Mouse (Mus musculus) right cerebral cortex, adult 2 months (tissue): ENCODE measurements around the gene Evi2.

Experiments used
- DNase-seq, 2 experiments: peaks; one replicate each; pipeline ENCODE4 v3.0.0; 2021 to 2022; ENCODE audit warnings: low spot score in 2 of 2

Evi2 gene

DNA sequence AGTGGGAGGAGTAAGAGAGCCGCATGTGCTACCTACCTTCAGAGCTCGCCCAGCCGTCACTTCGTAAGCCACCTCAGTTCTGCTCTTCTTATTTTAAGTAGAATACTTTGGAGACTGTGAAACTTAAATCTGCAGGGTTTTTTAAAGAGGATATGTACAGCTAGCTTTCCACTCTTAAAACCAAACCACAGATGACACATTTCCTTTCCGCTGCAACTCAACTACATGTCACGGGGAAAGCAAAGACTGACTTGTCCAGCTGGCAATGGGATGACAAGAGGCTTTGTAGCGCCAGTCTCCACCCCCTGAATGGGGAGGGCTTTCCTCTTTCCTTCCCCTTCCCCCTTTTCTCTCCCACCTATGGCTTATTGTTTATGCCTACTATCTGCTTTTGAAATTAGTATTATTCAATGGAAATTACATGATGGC is at the start of gene Evi2, which contains the start of gene Evi2a:
Evi2 (minus strand) TSS at position 257 of the 429 bp plus-strand sequence.
Evi2a (minus strand) TSS at position 277 of the 429 bp plus-strand sequence.
- peak; percentile 26 to 32 for DNase-seq

DNA sequence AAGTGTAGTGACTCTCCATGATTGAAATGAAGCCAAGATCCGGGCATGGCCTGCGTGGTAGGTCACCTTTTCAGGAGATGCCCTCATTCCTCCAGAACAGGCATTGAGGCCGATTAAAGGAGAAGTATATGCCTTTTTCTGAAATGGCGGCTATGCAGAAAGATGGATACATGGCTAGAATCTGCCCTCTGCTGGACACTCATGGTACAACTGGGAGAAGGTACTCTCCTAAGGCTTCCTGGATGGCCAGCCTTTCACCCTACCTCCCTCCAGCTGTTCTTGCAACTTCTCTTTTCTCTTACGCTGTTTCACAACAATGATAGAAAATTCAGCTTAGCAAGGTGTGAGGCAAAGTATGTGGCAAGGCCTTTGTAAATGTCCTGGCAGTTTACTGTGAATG is 47.4 kb upstream of the Evi2 start:
- peak; percentile 88 to 93 for DNase-seq

DNA sequence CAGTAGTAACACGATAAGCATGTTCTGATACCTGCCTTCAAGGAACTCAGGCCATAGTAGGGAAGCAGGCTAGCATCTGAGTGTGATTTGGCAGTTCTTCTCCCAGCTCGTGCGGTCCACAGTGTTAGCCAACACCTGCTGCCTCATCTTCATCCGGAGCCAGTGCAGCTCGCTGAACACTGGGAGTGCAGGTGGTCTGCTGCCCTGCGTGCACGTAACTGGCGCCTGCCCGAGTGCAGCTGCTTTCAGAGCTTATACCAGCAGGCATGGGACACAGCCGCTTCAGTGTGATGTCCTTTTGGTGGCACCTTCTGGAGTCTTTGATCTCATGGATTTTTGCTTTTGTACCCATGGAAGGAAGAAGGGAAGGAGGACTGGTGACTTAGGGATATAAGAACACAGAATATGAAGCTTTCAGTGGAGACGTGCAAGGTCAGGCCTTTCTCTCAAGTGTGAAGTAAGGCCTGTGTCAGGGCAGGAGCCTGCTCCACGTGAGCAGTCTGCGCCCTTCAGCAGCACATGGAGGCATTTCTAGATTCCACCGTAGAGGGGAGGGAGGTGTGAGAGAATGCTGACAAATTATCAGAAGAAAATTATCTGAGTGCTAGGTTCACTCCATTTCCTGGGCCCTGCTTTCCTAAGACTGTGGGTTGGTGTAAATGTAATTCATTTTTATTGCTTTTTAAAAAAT is 45.1 kb upstream of the Evi2 start:
- no peak for DNase-seq

DNA sequence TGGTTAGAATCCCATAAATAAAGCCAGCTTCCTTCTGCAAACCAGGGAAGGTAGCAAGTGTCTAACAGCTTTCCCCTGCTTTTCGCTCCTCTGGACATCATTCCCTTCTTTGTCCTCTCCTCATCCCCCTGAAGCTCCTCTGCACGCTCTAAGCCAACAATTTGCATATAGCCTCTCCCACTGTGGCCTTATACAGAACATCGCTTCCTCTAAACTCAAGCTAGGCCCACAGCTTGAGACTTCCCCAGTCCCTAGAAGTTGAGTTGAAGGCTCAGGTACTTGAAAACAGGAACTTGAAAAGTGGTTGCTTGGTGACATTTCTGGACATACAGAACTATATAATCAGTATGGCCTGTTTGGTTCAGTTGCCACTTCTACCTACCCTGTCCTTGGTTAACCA is 43.4 kb upstream of the Evi2 start:
- no peak for DNase-seq

DNA sequence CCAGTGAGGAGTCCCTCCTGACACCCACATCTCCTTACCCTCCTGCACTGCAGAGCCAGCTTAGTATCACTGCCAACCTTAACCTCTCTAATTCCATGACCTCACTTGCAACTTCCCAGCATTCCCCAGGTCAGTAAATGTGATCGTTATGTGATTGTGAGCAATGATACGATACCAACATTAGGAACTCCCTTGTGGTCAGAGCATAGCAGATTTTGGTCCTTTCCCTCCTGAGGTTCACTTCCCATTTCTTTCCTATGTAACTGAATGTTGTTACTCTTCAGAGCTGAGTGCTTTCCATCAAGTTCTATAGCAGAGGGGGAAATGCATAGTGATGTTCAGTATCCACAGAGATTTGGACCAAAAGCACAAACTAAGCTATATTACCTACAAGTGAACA is 39.9 kb upstream of the Evi2 start:
- no peak for DNase-seq

DNA sequence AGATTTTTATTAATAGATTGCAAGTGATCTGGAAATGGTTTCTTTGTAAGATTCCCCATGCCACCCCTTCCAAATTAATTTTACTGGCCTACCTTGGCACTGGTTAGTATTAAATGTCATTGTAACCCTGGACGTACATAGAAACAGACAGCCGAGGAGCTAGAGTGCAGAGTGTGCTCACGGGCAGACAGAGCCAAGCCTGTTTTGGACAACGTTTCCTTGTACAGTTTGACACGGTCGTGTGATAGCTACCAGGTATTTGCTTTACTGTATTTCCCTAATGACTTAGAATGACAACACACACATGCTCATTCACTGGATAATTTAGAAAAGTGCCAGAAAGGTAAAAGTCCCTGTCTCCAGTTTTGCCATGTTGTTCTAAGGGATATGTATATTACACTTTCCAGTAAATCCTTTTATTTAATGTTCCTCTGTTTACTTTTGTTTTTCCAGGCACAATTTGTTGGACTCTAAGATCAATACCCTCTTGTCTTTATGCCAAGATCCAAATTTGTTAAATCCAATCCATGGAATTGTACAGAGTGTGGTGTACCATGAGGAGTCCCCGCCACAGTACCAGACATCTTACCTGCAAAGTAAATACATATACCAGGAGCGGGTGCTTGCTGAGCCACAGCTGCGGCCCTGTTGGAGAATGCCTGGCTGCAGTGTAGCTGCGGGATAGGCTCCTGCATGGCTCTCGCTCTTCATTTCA is 38.0 kb upstream of the Evi2 start:
- no peak for DNase-seq

DNA sequence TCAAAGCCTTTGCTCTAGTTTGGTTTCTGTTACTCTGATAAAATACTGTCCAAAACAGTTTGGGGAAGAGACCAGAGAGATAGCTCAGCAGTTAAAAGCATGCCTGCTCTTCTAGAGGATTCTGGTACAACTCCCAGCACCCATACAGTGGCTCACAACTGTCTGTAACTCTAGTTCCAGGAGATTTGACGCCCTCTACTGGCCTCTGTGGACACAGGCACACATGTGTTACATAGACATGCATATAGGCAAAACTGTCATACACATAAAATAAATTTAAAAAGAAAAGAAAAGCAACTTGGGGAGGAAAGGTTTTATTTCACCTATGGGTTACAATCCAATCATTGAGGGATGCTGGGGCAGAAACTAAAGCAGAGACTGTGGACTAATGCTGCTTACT is 36.6 kb upstream of the Evi2 start:
- DNase-seq: no peak

DNA sequence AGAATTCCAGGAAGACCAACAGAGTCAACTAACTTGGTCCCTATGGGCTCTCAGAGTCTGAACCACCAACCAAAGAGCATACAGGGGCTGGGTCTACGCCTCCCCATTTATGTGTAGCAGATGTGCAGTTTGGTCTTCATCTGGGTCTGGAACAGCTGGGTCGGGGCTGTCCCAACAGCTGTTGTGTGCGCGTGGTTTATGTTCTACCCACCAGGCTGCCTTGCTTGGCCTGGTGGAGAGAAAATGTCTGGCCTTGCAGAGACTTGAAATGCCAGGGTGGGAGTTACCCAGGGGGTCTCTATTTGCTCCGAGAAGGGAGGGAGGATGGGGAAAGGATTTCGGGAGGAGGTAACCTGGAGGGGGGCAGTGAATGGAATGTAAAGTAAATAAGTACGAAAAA is 33.1 kb upstream of the Evi2 start:
- no peak for DNase-seq

DNA sequence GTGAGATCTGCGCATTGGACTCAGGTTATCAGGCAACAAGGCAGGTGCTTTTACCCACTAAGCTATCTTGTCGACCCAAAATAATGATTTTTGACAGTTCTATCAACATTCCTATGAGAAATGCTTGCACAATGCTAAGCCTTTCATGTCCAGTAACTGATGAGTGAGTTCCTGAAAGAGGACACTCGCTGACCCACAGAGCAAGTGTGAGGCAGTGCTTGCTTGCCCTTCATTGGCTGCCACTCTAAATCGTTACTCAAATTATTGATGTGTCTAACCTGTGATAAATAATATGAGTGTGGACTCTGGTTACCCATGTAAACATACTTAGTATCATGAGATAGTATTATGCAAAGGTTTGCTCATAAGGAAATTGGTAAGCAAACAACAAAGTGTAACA is 30.1 kb upstream of the Evi2 start:
- no peak for DNase-seq

DNA sequence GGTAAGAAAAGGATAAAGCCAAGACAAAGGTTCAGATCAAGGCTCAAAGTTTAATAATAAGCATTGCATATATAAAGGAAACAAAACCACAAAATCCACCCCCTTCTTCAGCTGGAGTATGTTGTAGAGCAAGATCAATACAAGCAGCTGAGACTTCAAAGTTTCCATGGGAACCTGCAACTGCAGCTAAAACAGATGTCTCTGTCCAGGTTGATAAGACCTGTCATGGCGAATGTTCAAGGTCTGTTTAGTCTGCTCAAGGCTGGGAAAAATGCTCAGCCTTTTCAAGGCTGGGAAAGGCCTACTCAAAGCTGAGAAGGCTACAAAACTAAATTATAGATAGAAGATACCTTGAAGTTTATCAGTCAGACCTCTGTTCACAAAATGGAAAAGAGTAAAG is 22.2 kb upstream of the Evi2 start:
- DNase-seq: no peak

DNA sequence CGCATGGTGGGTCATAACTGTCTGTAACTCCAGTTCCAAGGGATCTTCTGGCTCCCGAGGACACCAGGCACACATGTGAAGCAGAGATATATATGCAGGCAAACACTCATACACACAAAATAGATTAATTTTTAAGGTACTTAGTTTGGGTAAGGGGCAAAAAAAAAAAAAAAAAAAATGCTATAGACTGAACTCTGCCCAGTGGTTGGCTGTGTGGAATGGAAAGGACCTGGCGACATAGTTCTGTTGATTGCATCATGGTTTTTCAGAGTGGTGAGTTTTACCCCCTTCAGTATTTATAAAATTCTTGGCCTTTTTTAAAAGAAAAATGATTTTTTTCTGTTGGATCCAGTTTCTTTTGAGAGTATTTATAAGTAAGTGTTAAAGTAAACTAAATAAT is 5.9 kb upstream of the Evi2 start:
- DNase-seq: no peak

DNA sequence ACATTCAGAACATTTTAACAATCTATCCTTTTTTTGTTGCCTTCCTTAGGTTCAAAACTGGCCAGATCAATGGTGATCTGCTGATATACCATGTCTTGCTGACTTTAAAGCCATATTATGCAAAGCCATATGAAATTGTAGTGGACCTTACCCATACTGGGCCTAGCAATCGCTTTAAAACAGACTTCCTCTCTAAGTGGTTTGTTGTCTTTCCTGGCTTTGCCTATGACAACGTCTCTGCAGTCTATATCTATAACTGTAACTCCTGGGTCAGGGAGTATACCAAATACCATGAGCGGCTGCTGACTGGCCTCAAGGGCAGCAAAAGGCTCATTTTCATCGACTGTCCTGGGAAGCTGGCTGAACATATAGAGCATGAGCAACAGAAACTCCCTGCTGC is 5.2 kb upstream of the Evi2 start:
- DNase-seq: no peak

DNA sequence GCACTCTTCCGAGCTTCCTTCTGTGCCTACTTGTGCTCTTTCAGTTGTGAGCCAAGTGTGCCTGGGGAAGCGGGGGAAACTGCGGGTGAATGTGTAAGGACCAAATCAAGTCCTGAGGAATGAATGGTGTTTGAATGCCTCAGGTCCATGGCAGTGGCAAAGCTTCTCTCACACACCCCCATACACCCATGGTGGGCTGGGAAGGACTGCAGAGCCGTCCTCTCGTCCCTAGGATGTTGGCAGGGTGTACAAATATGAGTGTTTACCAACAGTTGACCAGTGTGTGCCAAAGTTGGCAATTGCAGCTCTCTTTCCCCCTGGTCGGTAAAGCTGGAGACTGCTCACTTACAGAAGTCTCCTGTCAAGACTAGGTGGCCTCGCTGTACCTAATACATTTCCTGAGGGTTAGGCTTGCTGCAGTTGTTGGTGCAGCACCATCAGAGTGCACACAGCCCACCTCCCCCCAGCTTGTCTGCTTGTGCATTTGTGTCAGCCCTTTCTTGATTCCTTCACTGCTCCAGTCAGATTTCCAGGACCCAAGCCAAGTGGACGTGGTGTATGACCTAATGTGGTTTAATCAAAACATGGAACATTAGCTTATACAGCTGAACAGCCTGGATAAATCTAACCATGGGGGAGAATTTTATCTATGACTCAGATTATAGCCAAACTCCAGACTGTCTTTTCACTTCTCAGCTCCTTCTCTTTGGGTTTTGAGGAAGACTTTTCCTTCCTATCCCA is 3.7 kb upstream of the Evi2 start:
- DNase-seq: no peak

DNA sequence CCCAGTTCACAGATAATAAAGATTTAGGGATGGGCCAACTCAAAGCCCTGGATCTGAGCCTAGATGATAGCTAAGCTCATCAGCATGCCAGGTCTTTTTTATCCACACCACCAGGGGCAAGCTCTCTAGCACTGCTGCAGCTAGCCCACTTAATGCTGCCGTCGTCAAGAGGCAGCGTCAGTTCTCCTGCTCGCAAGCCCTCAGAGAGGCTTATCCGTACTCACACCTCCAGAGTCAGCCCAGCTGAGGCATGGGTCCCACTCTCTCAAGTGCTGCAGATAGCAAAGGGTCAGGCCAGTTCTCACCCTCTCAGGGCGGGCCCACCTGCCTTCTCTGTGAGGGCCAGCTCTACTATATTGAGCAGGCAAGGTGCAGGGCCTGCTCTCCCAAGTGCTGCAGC is 2.9 kb upstream of the Evi2 start:
- no peak for DNase-seq

DNA sequence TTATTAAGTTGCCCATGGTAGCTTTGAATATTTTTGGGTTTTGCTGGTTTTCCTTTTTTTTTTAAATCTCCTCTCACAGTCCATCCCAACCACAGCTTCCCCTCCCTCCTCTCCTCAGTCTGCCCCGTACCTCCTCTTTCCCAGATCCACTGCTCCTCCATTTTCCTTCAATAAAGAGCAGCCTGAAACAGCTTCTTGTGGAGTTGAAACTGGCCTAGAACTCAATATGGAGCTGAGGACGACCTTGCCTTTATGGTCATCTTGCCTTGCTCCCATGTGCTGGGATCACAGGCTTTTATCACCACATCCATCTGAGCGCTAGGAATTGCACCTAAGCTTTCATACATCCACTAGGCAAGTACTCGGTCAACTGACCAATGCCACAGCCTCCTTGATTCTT is 1.1 kb upstream of the Evi2 start:
- DNase-seq: no peak

DNA sequence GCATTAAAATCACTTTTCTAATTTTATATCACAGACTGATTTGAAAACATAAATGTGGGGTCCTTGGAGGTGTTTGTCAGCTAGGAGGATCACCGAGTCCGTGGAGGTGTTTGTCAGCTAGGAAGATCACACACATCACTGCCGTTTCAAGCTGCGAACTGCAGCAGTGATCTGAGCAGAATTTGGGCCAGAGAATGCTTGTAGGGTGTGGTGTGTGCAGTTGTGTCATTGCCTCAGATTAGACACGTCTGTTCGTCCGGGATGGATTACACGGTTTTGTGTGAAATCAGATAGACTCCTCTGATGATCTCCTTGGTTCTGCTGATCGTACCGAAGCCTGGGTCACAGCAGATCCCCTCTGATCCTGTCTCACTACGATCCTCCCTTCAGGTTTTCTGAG is 385 bp upstream of the Evi2 start:
- no peak for DNase-seq

DNA sequence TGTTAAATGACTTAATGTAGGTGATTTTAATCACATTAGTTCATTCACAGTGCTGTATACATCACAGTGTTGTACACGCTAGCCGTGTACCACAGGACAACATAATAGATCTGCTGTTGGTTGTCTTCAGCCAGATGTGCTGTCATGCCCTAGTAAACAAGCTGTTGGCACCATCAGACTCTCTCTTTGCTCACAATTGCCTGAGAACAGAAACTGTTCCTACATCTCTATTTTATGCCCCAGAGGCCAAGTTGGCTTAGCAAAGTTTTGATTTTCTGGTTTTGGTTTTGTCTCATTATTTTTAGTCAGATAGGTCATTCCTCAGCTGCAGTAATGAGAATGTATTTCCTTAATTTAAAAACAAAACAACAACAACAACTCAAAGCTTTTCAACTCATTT is 653 bp downstream of the Evi2 start:
- no peak for DNase-seq

DNA sequence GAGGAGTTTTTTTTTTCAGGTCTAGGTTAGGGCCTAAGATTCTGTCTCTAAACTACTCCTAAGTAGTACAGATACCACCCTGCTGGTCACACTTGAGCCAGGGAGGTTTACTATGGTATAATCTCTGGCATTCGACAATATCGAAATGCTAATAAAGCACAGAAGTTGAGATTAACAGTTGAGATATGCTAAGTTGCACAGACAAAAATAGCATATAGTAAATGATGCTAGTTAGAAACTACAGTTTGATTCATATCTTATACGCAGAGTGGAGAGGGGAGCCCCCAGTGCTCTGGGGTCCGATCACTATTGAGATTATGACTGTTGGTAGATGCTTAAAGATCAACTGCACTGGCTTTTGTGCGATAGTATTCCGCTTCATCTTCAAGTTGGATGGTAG is 1.2 kb downstream of the Evi2 start:
- no peak for DNase-seq

DNA sequence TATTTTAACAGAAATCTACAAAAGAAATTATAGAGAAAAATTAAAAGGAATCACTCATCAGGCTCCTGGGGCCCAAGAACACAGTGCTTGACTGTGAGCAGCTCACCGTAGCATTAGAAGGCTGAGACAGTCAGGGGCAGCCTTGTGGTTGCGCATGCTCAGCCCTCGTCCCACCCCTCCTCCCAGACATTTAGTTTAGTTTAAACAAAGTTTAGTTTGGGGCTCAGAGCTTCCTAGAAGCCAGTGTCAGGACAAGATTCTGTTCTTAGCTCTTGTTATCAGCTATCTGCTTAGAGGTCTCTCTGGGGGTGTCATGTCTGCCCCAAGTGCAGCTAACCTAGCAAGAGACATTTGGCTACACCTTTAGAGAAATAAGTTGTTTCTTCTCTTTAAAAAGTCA is 1.8 kb downstream of the Evi2 start:
- DNase-seq: no peak

DNA sequence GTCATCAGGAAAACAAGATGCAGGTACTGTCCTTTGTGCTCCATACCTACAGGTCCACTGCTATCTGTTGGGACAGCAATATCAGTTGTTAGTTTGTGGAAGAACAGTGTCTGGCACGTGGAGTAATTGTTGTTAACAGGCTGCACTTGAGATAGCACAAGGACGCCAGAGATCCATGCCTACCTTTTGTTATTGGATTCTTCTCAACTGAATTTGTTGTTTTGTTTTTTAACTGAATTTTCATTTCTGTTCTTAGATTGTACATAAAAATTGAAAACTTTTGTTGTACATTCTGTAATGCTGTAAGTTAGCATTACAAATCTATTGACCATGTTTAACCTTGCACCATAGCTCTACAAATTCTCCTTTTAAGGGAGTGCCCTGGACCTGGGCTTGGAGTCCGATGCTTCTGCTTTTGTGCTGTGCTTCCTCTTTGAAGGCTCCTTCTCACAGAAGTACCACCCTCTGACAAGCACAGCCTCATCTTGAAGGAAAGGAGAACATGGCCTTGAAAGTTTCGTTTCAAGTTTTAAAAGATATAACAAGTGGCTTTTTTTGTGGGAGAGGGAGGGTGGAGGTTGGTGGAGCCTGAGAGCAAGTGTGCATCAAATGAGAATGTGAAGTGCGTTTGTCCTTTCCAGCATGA is 2.5 kb downstream of the Evi2 start:
- no peak for DNase-seq

DNA sequence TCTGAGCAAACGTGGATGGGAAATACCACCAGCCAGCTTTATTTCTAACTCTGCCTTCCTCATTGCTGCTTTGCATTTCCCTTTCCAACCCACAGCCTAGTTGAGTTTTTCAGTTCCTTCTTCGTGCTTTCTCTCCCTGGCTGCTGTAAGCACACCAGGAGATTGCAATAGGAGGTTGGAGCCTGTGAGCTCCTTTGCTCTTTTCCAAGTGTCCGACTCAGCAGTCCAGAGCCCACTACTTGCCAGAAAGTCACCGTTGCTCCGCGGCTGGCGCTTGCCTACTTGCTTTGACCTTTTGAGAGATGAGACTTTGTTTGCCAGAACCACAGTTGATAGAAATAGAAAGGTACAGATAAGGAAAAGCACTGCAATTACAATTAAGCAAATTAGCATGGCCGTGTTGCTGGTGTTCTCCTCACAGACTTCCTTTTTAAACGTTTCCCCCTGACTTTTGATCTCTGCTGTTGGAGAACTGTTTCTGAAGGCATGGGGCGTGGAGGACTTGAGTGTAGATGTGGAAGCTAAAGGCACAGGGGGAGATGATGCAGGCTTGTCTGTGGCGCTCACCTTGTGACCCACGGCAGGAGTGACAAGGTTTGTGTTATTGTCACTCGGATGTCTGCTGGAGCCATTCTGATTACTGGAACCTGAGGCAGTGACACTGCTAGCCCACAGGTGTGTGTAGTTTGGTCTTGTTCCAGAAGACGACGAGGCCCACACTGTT is 3.2 kb downstream of the Evi2 start:
- peak; percentile 24 to 29 for DNase-seq

DNA sequence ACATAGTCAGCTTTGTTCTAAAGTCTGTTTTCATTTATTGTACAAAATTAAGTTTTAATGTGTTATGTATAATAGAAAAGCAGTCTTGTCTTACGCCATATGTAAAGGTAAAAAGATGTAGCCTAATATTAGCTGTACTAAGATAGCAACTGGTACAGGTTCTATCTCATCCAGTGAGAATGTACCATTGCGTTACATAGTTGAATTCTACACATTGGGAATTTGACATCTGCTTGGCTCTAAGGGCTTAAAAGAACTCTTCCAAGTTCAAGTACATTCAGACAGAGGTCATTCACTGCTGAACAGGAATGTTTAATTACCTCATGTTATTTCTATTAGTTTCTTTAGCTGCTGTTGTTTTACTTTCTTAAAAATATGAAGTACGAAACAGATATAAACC is 3.8 kb downstream of the Evi2 start:
- DNase-seq: no peak
